Mouse (Mus musculus): ENCODE measurements around the gene Kcnk5. TPM values are rescaled to one million over a fixed set of nuclear protein-coding genes. Genes with fewer than 3 reads are reported as not detected.

Gene Kcnk5
- polyA plus RNA-seq, 1 experiment from 2014 or later, result 5.5 TPM

GRCm38 (mm10) chr14:20155718-20156117 lies 25.9 kb downstream of the Kcnk5 start:
- Histone ChIP-seq H3K27me3 (ENCODE audit: control insufficient read depth, insufficient read depth, low read length) (no peaks in the 10 kb centered on the region), H3K9ac (replicated peaks; ENCODE audit: low read depth, low read length) (no peak overlapping the region), H3K36me3 (ENCODE audit: control insufficient read depth, insufficient read depth, low read length) (no peaks in the 10 kb centered on the region), H3K4me1 (ENCODE audit: control insufficient read depth, insufficient read depth, low read length) (peaks cover 17% of the 10 kb centered on the region; the same call in 1 of the 2 replicates), H3K9me3 (ENCODE audit: control insufficient read depth, low read depth, low read length) (no peaks in the 10 kb centered on the region), H3K4me3 (ENCODE audit: low read depth, low read length) (no peak overlapping the region), H3K4me2 (replicated peaks; ENCODE audit: low read depth, low read length) (no peak overlapping the region), H3K27ac (ENCODE audit: low read length) (no peak overlapping the region)
- WGBS, result 49% methylated on average over 10 of the region's 10 CpGs
- ATAC-seq (ENCODE audit: insufficient number of reproducible peaks, insufficient read depth, low FRiP score, low read depth), result no peak

DNA sequence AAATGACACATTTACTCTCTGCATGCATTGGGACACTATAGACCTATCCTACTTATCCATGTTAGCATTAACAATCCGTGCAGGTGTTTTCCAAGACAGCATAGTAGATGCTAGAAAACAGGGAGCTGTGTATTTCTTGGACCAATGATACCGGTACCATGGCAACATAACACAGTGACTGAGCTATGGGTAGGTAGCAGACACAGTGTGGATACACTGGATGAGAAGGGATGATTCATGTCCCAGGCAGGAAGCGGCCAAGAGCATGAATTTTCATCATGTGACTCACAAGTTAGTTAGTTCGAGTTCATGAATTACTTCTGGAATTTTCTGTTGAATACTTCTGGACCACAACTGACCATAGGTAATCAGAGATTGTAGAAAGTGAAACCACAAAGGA lies 26.7 kb downstream of the Kcnk5 start:
- H3K27ac ChIP-seq (ENCODE audit: low read length), result no peak overlapping the region
- no peak overlapping the region for H3K9ac ChIP-seq (replicated peaks; ENCODE audit: low read depth, low read length)
- no peaks in the 10 kb centered on the region for H3K27me3 ChIP-seq (ENCODE audit: control insufficient read depth, insufficient read depth, low read length)
- H3K36me3 ChIP-seq (ENCODE audit: control insufficient read depth, insufficient read depth, low read length), result no peaks in the 10 kb centered on the region
- H3K4me2 ChIP-seq (replicated peaks; ENCODE audit: low read depth, low read length), result no peak overlapping the region
- no peak for ATAC-seq (ENCODE audit: insufficient number of reproducible peaks, insufficient read depth, low FRiP score, low read depth)
- H3K9me3 ChIP-seq (ENCODE audit: control insufficient read depth, low read depth, low read length), result no peaks in the 10 kb centered on the region
- whole genome bisulfite sequencing, result 73% methylated on average over 4 of the region's 4 CpGs
- no peak overlapping the region for H3K4me3 ChIP-seq (ENCODE audit: low read depth, low read length)
- H3K4me1 ChIP-seq (ENCODE audit: control insufficient read depth, insufficient read depth, low read length), result peaks cover 14% of the 10 kb centered on the region; the same call in 1 of the 2 replicates

DNA sequence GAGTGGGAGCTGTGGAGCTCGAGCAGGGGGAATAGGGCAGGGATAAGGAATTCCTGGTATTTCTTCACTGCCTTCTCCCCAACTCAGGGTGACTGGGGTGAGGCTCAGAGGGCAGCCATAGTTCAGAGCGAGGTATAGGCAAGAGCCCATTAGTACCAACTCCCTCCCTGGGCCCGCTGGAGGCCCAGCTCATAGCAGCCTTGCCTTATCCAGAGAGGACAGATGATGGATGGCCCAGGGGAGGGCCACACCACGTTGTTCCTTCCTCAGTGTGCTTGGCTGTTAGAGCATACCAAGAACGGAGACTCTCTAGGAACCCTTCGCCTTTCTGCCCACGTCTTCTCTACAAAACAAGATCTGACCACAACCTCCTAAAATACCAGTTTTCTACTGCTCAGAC lies 27.4 kb downstream of the Kcnk5 start:
- ATAC-seq (ENCODE audit: insufficient number of reproducible peaks, insufficient read depth, low FRiP score, low read depth), result no peak

DNA sequence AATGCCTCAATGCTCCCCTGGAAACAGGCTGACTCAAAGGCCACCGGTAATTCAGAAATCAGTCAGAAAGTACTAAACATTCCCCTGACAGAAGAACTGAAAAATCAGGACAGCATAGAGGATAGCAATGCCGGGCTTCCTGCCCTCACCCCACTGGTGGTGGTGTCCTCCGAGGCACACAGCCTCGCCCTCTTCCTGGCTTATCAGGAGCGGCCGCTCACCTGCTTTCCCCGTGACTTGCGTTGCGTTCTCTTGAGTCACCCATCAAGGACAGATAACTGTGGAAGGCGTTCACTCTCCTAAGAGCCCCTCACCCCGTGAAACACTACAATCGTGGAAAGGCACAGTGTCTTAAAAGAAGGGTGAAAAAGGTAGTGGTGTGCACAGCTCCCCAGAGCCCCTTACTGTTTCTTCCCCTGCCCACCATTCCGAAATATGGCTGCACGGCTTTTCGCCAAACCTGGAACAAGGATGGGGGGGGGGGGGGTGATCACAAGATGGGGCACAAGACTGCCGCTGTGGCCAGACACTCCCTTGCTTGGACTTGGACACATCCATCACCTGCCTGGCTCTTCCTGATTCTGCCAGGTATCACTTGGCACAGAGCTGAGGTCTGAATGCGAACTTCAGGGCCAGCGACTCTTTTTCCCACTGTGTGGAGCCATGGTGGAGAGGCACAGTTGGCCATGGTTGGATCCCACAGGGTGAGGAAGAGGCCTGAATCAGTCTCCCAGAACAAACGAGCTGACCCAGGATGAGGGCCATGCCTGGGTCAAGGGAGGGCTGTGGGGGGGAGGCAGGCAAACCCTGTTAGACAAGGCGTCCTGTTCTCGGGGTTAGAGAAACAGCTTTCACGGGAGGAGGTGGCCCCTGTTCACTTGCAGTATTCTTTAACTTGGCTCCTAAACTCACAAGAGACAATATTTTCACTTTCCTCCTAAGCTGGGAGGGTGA lies 32.2 kb downstream of the Kcnk5 start:
- no peak for ATAC-seq (ENCODE audit: insufficient number of reproducible peaks, insufficient read depth, low FRiP score, low read depth)
- no peaks in the 10 kb centered on the region for H3K9me3 ChIP-seq (ENCODE audit: control insufficient read depth, low read depth, low read length)
- no peak overlapping the region for H3K4me3 ChIP-seq (ENCODE audit: low read depth, low read length)
- 0 out of 2 replicates have a peak, but pooled peaks cover 5% of the 10 kb centered on the region for H3K4me1 ChIP-seq (ENCODE audit: control insufficient read depth, insufficient read depth, low read length)
- no peaks in the 10 kb centered on the region; the same call in 1 of the 2 replicates for H3K36me3 ChIP-seq (ENCODE audit: control insufficient read depth, insufficient read depth, low read length)
- H3K27me3 ChIP-seq (ENCODE audit: control insufficient read depth, insufficient read depth, low read length), result no peaks in the 10 kb centered on the region
- WGBS, result 81% methylated on average over 22 of the region's 22 CpGs
- no peak overlapping the region for H3K27ac ChIP-seq (ENCODE audit: low read length)
- H3K4me2 ChIP-seq (replicated peaks; ENCODE audit: low read depth, low read length), result no peak overlapping the region
- H3K9ac ChIP-seq (replicated peaks; ENCODE audit: low read depth, low read length), result no peak overlapping the region

More for the DNA sequence above, 27.4 kb downstream of the Kcnk5 start:
- no peaks in the 10 kb centered on the region for H3K27me3 ChIP-seq (ENCODE audit: control insufficient read depth, insufficient read depth, low read length)
- whole genome bisulfite sequencing, result 22% methylated on average over 7 of the region's 7 CpGs
- H3K9ac ChIP-seq (replicated peaks; ENCODE audit: low read depth, low read length), result no peak overlapping the region
- H3K4me2 ChIP-seq (replicated peaks; ENCODE audit: low read depth, low read length), result no peak overlapping the region
- no peaks in the 10 kb centered on the region for H3K9me3 ChIP-seq (ENCODE audit: control insufficient read depth, low read depth, low read length)
- no peak overlapping the region for H3K4me3 ChIP-seq (ENCODE audit: low read depth, low read length)
- peaks cover 7% of the 10 kb centered on the region; the same call in 1 of the 2 replicates for H3K4me1 ChIP-seq (ENCODE audit: control insufficient read depth, insufficient read depth, low read length)
- no peak overlapping the region for H3K27ac ChIP-seq (ENCODE audit: low read length)
- no peaks in the 10 kb centered on the region for H3K36me3 ChIP-seq (ENCODE audit: control insufficient read depth, insufficient read depth, low read length)

DNA sequence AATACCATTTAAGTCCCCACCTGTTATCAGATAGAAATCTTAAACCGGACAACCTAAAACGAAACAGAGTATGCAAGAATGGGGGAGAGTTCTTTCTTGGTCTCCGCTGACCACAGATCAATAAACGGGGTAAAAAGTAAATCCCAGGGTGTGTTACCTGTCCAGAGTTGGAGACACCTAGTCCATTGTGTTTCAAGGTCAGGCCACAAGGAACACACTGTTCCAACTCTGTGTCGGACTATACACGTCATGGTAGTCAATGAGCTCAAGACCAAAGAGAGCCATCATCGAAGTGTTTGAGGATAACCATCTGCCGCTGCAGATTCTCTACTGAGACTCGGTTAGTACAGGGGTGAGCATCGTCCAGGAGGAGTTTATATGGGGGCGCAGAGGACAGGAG lies 33.1 kb downstream of the Kcnk5 start:
- Histone ChIP-seq H3K9ac (replicated peaks; ENCODE audit: low read depth, low read length) (no peak overlapping the region), H3K27ac (ENCODE audit: low read length) (no peak overlapping the region), H3K36me3 (ENCODE audit: control insufficient read depth, insufficient read depth, low read length) (no peaks in the 10 kb centered on the region; the same call in 1 of the 2 replicates), H3K27me3 (ENCODE audit: control insufficient read depth, insufficient read depth, low read length) (no peaks in the 10 kb centered on the region), H3K4me1 (ENCODE audit: control insufficient read depth, insufficient read depth, low read length) (0 out of 2 replicates have a peak, but pooled peaks cover 2% of the 10 kb centered on the region), H3K4me3 (ENCODE audit: low read depth, low read length) (no peak overlapping the region), H3K4me2 (replicated peaks; ENCODE audit: low read depth, low read length) (no peak overlapping the region), H3K9me3 (ENCODE audit: control insufficient read depth, low read depth, low read length) (no peaks in the 10 kb centered on the region)
- 72% methylated on average over 11 of the region's 11 CpGs for WGBS
- ATAC-seq (ENCODE audit: insufficient number of reproducible peaks, insufficient read depth, low FRiP score, low read depth), result no peak

- Histone ChIP-seq H3K4me2 (replicated peaks; ENCODE audit: low read depth, low read length) (no peak overlapping the region), H3K9me3 (ENCODE audit: control insufficient read depth, low read depth, low read length) (no peaks in the 10 kb centered on the region), H3K27ac (ENCODE audit: low read length) (no peak overlapping the region), H3K9ac (replicated peaks; ENCODE audit: low read depth, low read length) (no peak overlapping the region), H3K4me1 (ENCODE audit: control insufficient read depth, insufficient read depth, low read length) (0 out of 2 replicates have a peak, but pooled peaks cover 2% of the 10 kb centered on the region), H3K36me3 (ENCODE audit: control insufficient read depth, insufficient read depth, low read length) (no peaks in the 10 kb centered on the region; the same call in 1 of the 2 replicates), H3K27me3 (ENCODE audit: control insufficient read depth, insufficient read depth, low read length) (no peaks in the 10 kb centered on the region), H3K4me3 (ENCODE audit: low read depth, low read length) (no peak overlapping the region)
- no peak for ATAC-seq (ENCODE audit: insufficient number of reproducible peaks, insufficient read depth, low FRiP score, low read depth)
- 87% methylated on average over 7 of the region's 7 CpGs for WGBS
These were observed 33.8 kb downstream of the Kcnk5 start for GRCm38 (mm10) chr14:20147854-20148253.

DNA sequence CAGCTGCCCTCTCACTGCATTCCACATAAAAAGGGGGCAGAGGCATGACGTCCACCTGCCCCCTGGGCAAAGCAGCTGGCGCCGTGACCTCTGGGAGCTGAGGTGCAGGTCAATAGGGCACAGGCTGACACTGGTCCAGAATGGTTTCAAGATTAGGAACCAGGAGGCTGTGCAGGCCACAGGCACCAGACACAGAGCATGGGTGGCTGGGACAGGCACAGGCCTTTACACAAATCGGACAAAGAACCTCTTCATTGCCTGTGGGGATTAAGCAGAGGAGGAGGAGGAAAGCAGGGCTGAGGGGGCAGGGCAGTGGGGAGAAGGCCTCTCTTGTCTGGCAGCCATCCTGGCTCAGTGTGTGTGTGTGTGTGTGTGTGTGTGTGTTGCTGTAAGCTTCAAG lies 37.5 kb downstream of the Kcnk5 start:
- no peaks in the 10 kb centered on the region for H3K9me3 ChIP-seq (ENCODE audit: control insufficient read depth, low read depth, low read length)
- no peak overlapping the region for H3K4me3 ChIP-seq (ENCODE audit: low read depth, low read length)
- 0 out of 2 replicates have a peak, but pooled peaks cover 2% of the 10 kb centered on the region for H3K4me1 ChIP-seq (ENCODE audit: control insufficient read depth, insufficient read depth, low read length)
- no peak for ATAC-seq (ENCODE audit: insufficient number of reproducible peaks, insufficient read depth, low FRiP score, low read depth)
- H3K4me2 ChIP-seq (replicated peaks; ENCODE audit: low read depth, low read length), result no peak overlapping the region
- H3K36me3 ChIP-seq (ENCODE audit: control insufficient read depth, insufficient read depth, low read length), result no peaks in the 10 kb centered on the region; the same call in 1 of the 2 replicates
- H3K9ac ChIP-seq (replicated peaks; ENCODE audit: low read depth, low read length), result no peak overlapping the region
- WGBS, result 58% methylated on average over 4 of the region's 4 CpGs
- H3K27me3 ChIP-seq (ENCODE audit: control insufficient read depth, insufficient read depth, low read length), result no peaks in the 10 kb centered on the region
- H3K27ac ChIP-seq (ENCODE audit: low read length), result no peak overlapping the region

DNA sequence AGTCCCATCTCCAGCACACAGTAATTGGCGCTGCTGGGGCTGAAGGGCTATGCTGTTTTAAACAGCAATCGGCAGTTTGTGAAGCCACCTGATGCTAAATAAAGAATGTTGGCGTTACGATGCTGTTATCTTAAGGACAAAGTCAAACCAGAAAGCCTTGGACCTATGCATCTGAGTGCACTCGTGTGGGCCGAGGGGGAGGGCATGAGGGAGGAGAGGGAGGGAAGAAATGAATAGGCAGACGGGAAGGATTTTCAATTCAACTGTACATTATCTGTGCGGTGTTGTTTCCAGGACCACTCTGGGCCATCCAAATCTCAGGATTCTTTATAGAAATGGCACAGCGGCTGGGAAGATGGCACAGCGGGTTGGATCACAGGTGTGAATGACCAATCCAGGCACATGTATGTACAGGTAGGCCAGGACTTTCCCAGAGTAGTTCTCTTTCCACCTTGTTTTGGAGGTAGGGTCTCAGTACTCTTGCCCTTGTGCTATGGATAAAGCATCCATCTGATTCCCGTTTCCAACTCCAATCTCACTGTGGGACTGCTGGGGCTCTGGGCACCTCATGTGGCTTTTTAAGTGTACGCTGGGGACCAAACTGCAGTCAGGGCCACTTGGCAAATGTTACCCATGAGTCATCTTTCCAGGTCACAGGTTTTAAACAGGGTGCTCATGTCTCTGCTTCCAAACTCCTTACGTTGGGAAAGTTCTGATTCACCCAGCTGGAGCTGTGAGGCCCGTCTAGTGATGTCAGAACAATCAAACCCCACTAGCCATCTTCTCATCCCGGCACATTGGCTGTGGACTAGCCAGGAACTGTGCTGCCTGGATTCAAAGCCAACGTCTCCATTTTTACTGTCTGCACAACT lies 42.9 kb downstream of the Kcnk5 start, which contains the start of gene Saysd1:
Gene Saysd1, minus strand, starts transcription at position 51 of the 872 bp plus-strand sequence.
- H3K36me3 ChIP-seq (ENCODE audit: control insufficient read depth, insufficient read depth, low read length), result no peaks in the 10 kb centered on the region
- H3K27ac ChIP-seq (ENCODE audit: low read length), result no peak within 1 kb of the TSS
- H3K27me3 ChIP-seq (ENCODE audit: control insufficient read depth, insufficient read depth, low read length), result no peaks in the 10 kb centered on the region
- no peaks in the 10 kb centered on the region for H3K4me1 ChIP-seq (ENCODE audit: control insufficient read depth, insufficient read depth, low read length)
- no peak for ATAC-seq (ENCODE audit: insufficient number of reproducible peaks, insufficient read depth, low FRiP score, low read depth)
- H3K9me3 ChIP-seq (ENCODE audit: control insufficient read depth, low read depth, low read length), result no peaks in the 10 kb centered on the region
- WGBS, result 86% methylated on average over 16 of the region's 16 CpGs
- no peak within 1 kb of the TSS for H3K9ac ChIP-seq (replicated peaks; ENCODE audit: low read depth, low read length)
- no peak within 1 kb of the TSS for H3K4me3 ChIP-seq (ENCODE audit: low read depth, low read length)
- H3K4me2 ChIP-seq (replicated peaks; ENCODE audit: low read depth, low read length), result no peak within 1 kb of the TSS
